Mouse (Mus musculus) embryo, embryonic 11.5 days (tissue): ENCODE measurements around the gene Tbc1d1.

ENCODE experiments used
- DNase-seq: peaks from one replicate; pipeline ENCODE4 v3.0.0-alpha.2; 2012; ENCODE audit warnings: low read depth, low spot score

Gene Tbc1d1

GRCm38 (mm10) chr5:64206431-64206830 is 50.3 kb downstream of the Tbc1d1 start:
- DNase-seq, result no peak

GRCm38 (mm10) chr5:64206875-64207274 is 50.8 kb downstream of the Tbc1d1 start:
- no peak for DNase-seq

- DNase-seq, result no peak
Measured at GRCm38 (mm10) chr5:64207800-64208199, 51.7 kb downstream of the Tbc1d1 start.

GRCm38 (mm10) chr5:64210817-64211216 is 54.7 kb downstream of the Tbc1d1 start:
- no peak for DNase-seq

- no peak for DNase-seq
Measured at GRCm38 (mm10) chr5:64211284-64211683, 55.2 kb downstream of the Tbc1d1 start.

- DNase-seq, result no peak
Measured at GRCm38 (mm10) chr5:64212206-64212605, 56.1 kb downstream of the Tbc1d1 start.

- DNase-seq, result no peak
Measured at GRCm38 (mm10) chr5:64212619-64213018, 56.5 kb downstream of the Tbc1d1 start.

GRCm38 (mm10) chr5:64215806-64216205 is 59.7 kb downstream of the Tbc1d1 start:
- no peak for DNase-seq

- no peak for DNase-seq
Measured at GRCm38 (mm10) chr5:64216326-64216725, 60.2 kb downstream of the Tbc1d1 start.

- no peak for DNase-seq
Measured at GRCm38 (mm10) chr5:64217256-64217655, 61.2 kb downstream of the Tbc1d1 start.

- DNase-seq, result no peak
Measured at GRCm38 (mm10) chr5:64217816-64218602, 61.9 kb downstream of the Tbc1d1 start.

- no peak for DNase-seq
Measured at GRCm38 (mm10) chr5:64218603-64218999, 62.5 kb downstream of the Tbc1d1 start.

- DNase-seq, result no peak
Measured at GRCm38 (mm10) chr5:64220776-64221175, 64.7 kb downstream of the Tbc1d1 start.

- no peak for DNase-seq
Measured at GRCm38 (mm10) chr5:64224735-64225425, 68.8 kb downstream of the Tbc1d1 start.

- DNase-seq, result no peak
Measured at GRCm38 (mm10) chr5:64228252-64228651, 72.1 kb downstream of the Tbc1d1 start.

GRCm38 (mm10) chr5:64229336-64229866 is 73.3 kb downstream of the Tbc1d1 start:
- DNase-seq, result no peak

- DNase-seq, result peak; percentile 93
Measured at GRCm38 (mm10) chr5:64230061-64230466, 74.0 kb downstream of the Tbc1d1 start.

- no peak for DNase-seq
Measured at GRCm38 (mm10) chr5:64230507-64231041, 74.5 kb downstream of the Tbc1d1 start.

- no peak for DNase-seq
Measured at GRCm38 (mm10) chr5:64232872-64233271, 76.8 kb downstream of the Tbc1d1 start.

GRCm38 (mm10) chr5:64234269-64234985 is 78.3 kb downstream of the Tbc1d1 start:
- no peak for DNase-seq

- DNase-seq, result no peak
Measured at GRCm38 (mm10) chr5:64235250-64235649, 79.1 kb downstream of the Tbc1d1 start.

GRCm38 (mm10) chr5:64236561-64236960 is 80.5 kb downstream of the Tbc1d1 start:
- DNase-seq, result no peak
